Mouse (Mus musculus): ENCODE measurements around the gene Samd8. TPM values are rescaled to one million over a fixed set of nuclear protein-coding genes. Genes with fewer than 3 reads are reported as not detected.
A peak's percentile ranks its signal among the peaks of the same experiment; 100 is the strongest.

Gene Samd8
- polyA plus RNA-seq, 1 experiment from 2014 or later: 10.6 TPM

DNA sequence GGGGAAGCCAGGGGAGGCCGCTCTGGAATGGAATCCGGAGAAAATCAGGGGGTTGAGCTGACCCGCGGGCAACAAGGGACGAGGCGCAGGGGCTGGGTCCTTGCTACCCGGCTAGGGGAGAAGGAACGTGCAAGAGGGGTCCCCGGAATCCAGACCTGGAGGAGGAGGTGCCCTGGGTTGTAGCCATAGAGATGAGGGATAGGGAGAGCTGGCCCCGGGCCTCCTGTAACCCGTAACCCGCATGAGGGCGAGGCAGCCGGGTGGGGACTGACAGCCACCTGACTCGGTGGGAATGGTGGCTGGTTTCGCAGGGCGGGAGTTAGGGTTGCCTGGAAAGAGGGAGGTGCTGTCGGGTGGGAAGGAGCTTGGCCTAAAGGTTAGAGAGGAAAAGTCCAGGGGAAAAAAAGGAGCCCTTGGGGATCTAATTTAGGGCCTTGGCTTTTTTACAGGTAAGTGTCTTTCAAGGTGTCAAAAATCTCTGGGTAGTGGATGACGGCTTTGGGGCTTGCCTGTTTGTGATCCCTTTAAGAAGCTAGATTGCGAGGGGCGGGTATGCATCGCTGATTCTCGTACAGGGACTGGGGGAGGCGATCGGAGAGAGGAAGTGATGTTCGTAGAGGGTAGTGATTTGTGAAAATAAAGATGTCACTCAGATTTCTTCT, 681 bp downstream of the Samd8 start, which contains the start of gene Dusp13:
Dusp13 (minus strand) TSS at position 301 of the 662 bp plus-strand sequence.
- peak; percentile 82 for DNase-seq (ENCODE audit: low spot score)
- WGBS: under 1% methylated on average over 26 of the region's 26 CpGs
- Histone ChIP-seq H3K36me3 (ENCODE audit: control insufficient read depth, insufficient read depth, low read length) (no peaks in the 10 kb centered on the region), H3K9ac (ENCODE audit: low read length) (peak within 1 kb of the TSS; percentile 56), H3K9me3 (ENCODE audit: control insufficient read depth, low read length) (no peaks in the 10 kb centered on the region), H3K4me1 (replicated peaks; ENCODE audit: control insufficient read depth, insufficient read depth, low read length) (peaks cover 13% of the 10 kb centered on the region), H3K27ac (ENCODE audit: low read depth) (peak within 1 kb of the TSS; percentile 51), H3K4me3 (ENCODE audit: low read depth, low read length) (peak within 1 kb of the TSS; percentile 71), H3K4me2 (ENCODE audit: low read length) (peak within 1 kb of the TSS; percentile 83), H3K27me3 (replicated peaks; ENCODE audit: control insufficient read depth, insufficient read depth, low read length) (no peaks in the 10 kb centered on the region)
- peak; percentile 78 for ATAC-seq (replicated peaks; ENCODE audit: low FRiP score, low TSS enrichment, low read depth)

DNA sequence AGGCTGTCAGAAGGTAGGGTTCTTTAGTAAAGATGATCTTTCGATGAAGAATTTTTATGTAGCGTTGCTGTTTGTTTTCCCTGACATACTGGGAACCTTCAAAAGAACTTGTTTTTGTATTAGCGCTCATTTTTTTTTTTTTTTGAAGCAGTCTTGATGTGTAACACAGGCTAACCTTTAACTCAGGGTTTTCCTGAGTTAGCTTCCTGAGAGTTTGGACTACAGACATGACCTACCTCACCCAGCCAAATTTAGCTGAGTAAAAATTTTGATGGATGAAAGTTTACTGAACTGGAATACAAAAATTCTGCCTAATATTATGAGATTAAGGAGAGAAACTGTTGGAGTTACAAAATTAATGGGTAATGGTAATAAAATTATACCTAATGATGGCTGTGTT, 2.1 kb downstream of the Samd8 start:
- Histone ChIP-seq H3K36me3 (ENCODE audit: control insufficient read depth, insufficient read depth, low read length) (no peaks in the 10 kb centered on the region), H3K27ac (ENCODE audit: low read depth) (no peak overlapping the region), H3K27me3 (replicated peaks; ENCODE audit: control insufficient read depth, insufficient read depth, low read length) (no peaks in the 10 kb centered on the region), H3K4me2 (ENCODE audit: low read length) (0 out of 2 replicates have a peak overlapping the region, but pooled peaks have one; percentile 83), H3K4me1 (replicated peaks; ENCODE audit: control insufficient read depth, insufficient read depth, low read length) (peaks cover 13% of the 10 kb centered on the region), H3K9me3 (ENCODE audit: control insufficient read depth, low read length) (no peaks in the 10 kb centered on the region), H3K9ac (ENCODE audit: low read length) (no peak overlapping the region), H3K4me3 (ENCODE audit: low read depth, low read length) (no peak overlapping the region)
- WGBS: 94% methylated on average over 3 of the region's 3 CpGs
- DNase-seq (ENCODE audit: low spot score): no peak
- no peak for ATAC-seq (replicated peaks; ENCODE audit: low FRiP score, low TSS enrichment, low read depth)

DNA sequence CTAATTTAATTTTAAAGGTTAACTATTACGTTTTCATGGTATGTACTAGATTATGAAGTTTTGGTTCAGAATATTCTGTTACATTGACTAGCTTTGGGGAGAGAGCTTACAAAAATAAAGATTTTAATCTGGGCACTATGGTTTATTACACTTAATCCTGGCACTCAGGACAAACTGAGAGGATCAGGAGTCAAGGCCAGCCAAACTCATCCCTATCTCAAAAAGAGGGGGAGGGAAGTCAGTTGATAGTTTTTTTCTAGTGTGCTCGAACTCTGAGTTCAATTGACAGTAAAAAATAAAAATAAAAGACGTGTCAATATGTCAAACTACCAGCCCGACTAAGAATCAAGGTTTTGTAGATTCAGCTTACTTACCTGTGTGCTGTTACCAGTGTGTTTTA, 3.0 kb downstream of the Samd8 start:
- Histone ChIP-seq H3K27ac (ENCODE audit: low read depth) (no peak overlapping the region), H3K4me3 (ENCODE audit: low read depth, low read length) (no peak overlapping the region), H3K27me3 (replicated peaks; ENCODE audit: control insufficient read depth, insufficient read depth, low read length) (no peaks in the 10 kb centered on the region), H3K9me3 (ENCODE audit: control insufficient read depth, low read length) (no peaks in the 10 kb centered on the region), H3K36me3 (ENCODE audit: control insufficient read depth, insufficient read depth, low read length) (no peaks in the 10 kb centered on the region), H3K4me2 (ENCODE audit: low read length) (no peak overlapping the region), H3K4me1 (replicated peaks; ENCODE audit: control insufficient read depth, insufficient read depth, low read length) (peaks cover 13% of the 10 kb centered on the region), H3K9ac (ENCODE audit: low read length) (no peak overlapping the region)
- DNase-seq (ENCODE audit: low spot score) (no peak), ATAC-seq (replicated peaks; ENCODE audit: low FRiP score, low TSS enrichment, low read depth) (no peak)
- 75% methylated on average over 4 of the region's 4 CpGs for WGBS

DNA sequence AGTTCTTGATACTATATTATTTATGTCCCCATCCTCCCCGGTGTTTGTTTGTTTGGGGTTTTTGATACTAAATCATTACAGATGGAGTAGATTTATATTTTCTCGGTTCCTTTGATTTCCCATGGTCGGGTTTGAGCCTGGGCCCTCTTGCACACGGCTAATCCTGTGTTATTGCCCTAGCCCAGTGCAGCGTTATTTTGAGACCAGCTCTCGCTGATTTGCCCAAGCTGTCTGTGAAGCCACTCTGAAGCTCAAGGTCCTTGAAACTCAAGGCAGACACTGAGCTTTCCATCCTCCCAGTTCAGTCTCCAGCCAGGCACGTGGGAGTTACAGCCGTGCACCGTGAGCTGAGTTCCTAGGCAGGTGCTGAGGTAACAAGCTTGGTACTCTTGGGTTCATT, 11.2 kb downstream of the Samd8 start:
- no peaks in the 10 kb centered on the region for H3K27me3 ChIP-seq (replicated peaks; ENCODE audit: control insufficient read depth, insufficient read depth, low read length)
- H3K4me2 ChIP-seq (ENCODE audit: low read length): no peak overlapping the region
- no peaks in the 10 kb centered on the region for H3K9me3 ChIP-seq (ENCODE audit: control insufficient read depth, low read length)
- no peak overlapping the region for H3K4me3 ChIP-seq (ENCODE audit: low read depth, low read length)
- ATAC-seq (replicated peaks; ENCODE audit: low FRiP score, low TSS enrichment, low read depth): no peak
- peaks cover 3% of the 10 kb centered on the region for H3K4me1 ChIP-seq (replicated peaks; ENCODE audit: control insufficient read depth, insufficient read depth, low read length)
- no peak overlapping the region for H3K9ac ChIP-seq (ENCODE audit: low read length)
- WGBS: 84% methylated on average over 9 of the region's 9 CpGs
- no peaks in the 10 kb centered on the region for H3K36me3 ChIP-seq (ENCODE audit: control insufficient read depth, insufficient read depth, low read length)
- no peak overlapping the region for H3K27ac ChIP-seq (ENCODE audit: low read depth)
- DNase-seq (ENCODE audit: low spot score): no peak

DNA sequence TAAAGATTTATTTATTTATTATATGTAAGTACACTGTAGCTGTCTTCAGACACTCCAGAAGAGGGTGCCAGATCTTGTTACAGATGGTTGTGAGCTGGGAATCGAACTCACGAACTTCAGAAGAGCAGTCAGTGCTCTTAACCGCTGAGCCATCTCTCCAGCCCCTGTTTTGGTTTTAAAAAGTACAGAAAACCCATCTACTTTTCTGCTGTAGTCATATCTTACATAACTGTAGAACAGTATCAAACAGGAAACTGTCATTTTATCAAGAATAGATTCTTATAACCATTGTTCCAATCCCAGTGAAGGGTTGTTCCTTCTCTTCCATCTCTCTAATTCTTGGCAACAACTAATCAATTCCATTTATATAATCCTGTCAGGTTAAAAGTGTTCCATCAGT, 13.4 kb downstream of the Samd8 start:
- no peaks in the 10 kb centered on the region for H3K9me3 ChIP-seq (ENCODE audit: control insufficient read depth, low read length)
- H3K4me2 ChIP-seq (ENCODE audit: low read length): no peak overlapping the region
- DNase-seq (ENCODE audit: low spot score): no peak
- 94% methylated on average over 3 of the region's 3 CpGs for WGBS
- no peak overlapping the region for H3K4me3 ChIP-seq (ENCODE audit: low read depth, low read length)
- ATAC-seq (replicated peaks; ENCODE audit: low FRiP score, low TSS enrichment, low read depth): no peak
- H3K9ac ChIP-seq (ENCODE audit: low read length): no peak overlapping the region
- H3K27me3 ChIP-seq (replicated peaks; ENCODE audit: control insufficient read depth, insufficient read depth, low read length): no peaks in the 10 kb centered on the region
- H3K4me1 ChIP-seq (replicated peaks; ENCODE audit: control insufficient read depth, insufficient read depth, low read length): peaks cover 3% of the 10 kb centered on the region
- H3K36me3 ChIP-seq (ENCODE audit: control insufficient read depth, insufficient read depth, low read length): no peaks in the 10 kb centered on the region
- no peak overlapping the region for H3K27ac ChIP-seq (ENCODE audit: low read depth)

DNA sequence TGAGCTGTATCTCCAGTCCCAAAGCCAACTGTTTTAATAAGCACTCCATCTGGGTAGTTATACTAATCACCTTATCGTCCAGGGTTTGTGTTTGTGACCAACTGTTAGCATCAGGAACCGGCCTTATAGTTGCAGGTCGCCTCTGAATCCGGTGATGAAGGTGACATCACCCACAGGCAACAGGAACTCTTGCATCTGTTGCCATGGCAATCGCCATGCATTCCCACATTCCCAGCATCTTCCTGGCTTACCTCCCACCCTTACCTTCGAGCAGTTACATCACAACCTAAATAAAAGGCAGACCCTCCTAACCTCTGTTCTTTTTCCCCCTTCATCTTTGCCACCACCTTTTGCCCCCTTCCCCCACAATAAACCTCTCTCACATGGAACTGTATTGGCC, 14.3 kb downstream of the Samd8 start:
- ATAC-seq (replicated peaks; ENCODE audit: low FRiP score, low TSS enrichment, low read depth) (no peak), DNase-seq (ENCODE audit: low spot score) (no peak)
- Histone ChIP-seq H3K36me3 (ENCODE audit: control insufficient read depth, insufficient read depth, low read length) (no peaks in the 10 kb centered on the region), H3K27ac (ENCODE audit: low read depth) (no peak overlapping the region), H3K4me3 (ENCODE audit: low read depth, low read length) (no peak overlapping the region), H3K9ac (ENCODE audit: low read length) (no peak overlapping the region), H3K9me3 (ENCODE audit: control insufficient read depth, low read length) (no peaks in the 10 kb centered on the region), H3K27me3 (replicated peaks; ENCODE audit: control insufficient read depth, insufficient read depth, low read length) (no peaks in the 10 kb centered on the region), H3K4me1 (replicated peaks; ENCODE audit: control insufficient read depth, insufficient read depth, low read length) (peaks cover 3% of the 10 kb centered on the region), H3K4me2 (ENCODE audit: low read length) (no peak overlapping the region)
- WGBS: 87% methylated on average over 6 of the region's 6 CpGs

DNA sequence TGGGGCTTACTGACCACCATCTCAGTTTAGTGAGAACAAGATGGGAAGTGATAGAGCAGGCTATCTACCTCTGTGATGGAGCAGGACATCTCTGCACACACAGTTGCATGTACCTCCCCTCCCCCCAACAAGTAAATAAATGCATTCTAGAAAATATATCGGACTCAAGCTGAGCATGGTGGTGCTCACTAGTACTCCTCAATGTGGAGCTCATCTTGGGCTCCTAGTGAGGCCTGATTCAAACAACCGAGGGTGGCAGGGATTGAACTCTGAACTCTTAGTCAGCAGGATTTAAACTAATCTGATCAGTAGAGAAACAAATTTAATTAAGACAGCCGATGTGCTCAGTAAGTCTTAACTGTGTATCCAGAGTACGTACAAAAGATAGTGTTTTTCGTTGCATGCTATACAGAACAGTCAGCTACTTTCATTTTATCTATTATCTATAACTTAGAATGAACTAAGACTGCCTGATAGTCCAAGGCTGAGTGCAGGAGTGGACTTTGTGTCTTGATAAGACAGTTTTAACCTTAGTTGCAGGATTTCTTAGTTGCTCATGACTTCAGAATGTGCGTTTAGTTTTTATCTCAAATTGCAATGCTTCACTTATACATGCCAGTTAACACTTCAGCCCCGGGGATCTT, 15.5 kb downstream of the Samd8 start:
- Histone ChIP-seq H3K4me1 (replicated peaks; ENCODE audit: control insufficient read depth, insufficient read depth, low read length) (peaks cover 3% of the 10 kb centered on the region), H3K4me3 (ENCODE audit: low read depth, low read length) (no peak overlapping the region), H3K36me3 (ENCODE audit: control insufficient read depth, insufficient read depth, low read length) (no peaks in the 10 kb centered on the region), H3K4me2 (ENCODE audit: low read length) (no peak overlapping the region), H3K9ac (ENCODE audit: low read length) (no peak overlapping the region), H3K9me3 (ENCODE audit: control insufficient read depth, low read length) (no peaks in the 10 kb centered on the region), H3K27me3 (replicated peaks; ENCODE audit: control insufficient read depth, insufficient read depth, low read length) (no peaks in the 10 kb centered on the region), H3K27ac (ENCODE audit: low read depth) (no peak overlapping the region)
- DNase-seq (ENCODE audit: low spot score) (no peak), ATAC-seq (replicated peaks; ENCODE audit: low FRiP score, low TSS enrichment, low read depth) (no peak; the same call in 1 of the 2 replicates)
- 68% methylated on average over 7 of the region's 7 CpGs for WGBS

DNA sequence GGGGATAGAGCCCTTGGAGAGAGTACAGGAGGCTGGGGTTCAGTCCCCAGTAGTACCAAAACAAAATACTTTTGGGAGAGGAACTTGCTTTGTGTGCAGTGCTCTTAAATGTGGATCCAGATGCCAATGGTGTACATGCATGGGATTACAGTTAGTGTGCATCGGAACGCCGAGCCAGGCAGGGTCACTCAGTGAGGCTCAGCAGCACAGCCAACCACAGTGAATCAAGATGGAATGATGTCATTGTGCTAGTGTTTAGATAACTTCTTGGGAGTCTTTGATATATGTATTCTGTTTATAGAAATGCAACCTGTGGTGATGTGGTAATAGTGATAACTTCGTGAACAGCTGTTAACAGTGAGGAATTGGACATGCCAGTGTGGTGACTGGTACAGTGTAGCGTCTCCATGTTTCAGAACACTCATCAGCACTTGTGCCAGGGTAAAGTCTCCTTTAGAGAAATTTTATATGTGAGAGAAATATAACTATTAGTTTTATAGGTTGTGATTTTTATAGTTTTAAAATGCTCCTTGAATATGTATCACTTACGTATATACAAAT, 16.1 kb downstream of the Samd8 start:
- Histone ChIP-seq H3K36me3 (ENCODE audit: control insufficient read depth, insufficient read depth, low read length) (no peaks in the 10 kb centered on the region), H3K27me3 (replicated peaks; ENCODE audit: control insufficient read depth, insufficient read depth, low read length) (no peaks in the 10 kb centered on the region), H3K27ac (ENCODE audit: low read depth) (no peak overlapping the region), H3K4me1 (replicated peaks; ENCODE audit: control insufficient read depth, insufficient read depth, low read length) (peaks cover 3% of the 10 kb centered on the region), H3K4me3 (ENCODE audit: low read depth, low read length) (no peak overlapping the region), H3K9ac (ENCODE audit: low read length) (no peak overlapping the region), H3K9me3 (ENCODE audit: control insufficient read depth, low read length) (no peaks in the 10 kb centered on the region), H3K4me2 (ENCODE audit: low read length) (no peak overlapping the region)
- DNase-seq (ENCODE audit: low spot score): no peak
- ATAC-seq (replicated peaks; ENCODE audit: low FRiP score, low TSS enrichment, low read depth): no peak
- 77% methylated on average over 6 of the region's 6 CpGs for WGBS

Data from intestine, embryonic 14.5 days (tissue).